Comparison of ENCODE assay signal across 9 mouse cellular contexts in the genomic region with DNA sequence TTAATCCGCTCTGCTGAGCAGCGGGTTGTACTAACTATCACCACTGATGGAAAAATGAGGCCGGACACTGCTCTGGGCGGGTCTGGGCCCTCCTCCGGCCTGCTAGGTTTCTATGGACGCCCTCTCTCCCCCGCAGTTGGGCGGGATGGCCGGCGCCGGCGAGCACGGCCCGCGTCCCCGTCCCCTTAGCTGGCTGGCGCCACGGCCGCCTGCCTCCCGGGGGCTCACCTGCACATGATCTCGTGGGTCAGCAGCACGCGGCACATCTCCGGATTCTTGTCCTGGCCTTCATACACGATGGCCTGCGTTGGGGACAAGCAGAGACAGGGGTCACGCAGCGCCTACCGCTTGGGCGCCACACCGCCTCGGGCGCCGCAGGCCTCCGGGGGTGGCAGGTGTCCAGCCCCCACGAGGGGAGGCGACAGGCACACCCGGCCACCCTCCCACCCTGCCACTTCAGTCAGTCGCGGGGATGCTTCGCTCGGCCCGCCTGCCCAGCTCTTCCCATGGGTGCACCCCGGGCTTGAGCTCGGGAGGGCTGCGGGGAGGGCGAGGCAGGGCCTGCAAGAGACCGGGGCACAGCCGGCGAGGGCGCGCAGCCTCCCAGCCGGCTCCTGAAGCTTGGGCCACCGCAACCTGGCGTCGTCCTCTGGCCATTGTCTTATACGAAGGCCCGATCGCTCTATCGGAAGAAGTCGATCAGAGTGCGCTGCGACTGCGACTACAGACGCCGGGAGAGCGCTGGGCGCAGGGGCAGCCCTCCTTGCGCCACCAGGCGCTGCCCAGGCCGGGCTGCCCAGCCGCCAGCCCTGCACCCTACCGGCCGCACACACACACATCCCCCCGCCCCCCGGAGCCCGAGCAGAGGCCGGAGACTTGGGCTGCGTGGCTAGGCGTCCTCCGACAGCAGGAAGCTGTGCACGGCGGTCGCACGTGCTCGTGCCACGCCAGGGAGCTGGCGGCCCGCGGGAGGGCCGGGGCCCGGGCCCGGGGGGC. TPM values are rescaled to one million over a fixed set of nuclear protein-coding genes. Genes with fewer than 3 reads are reported as not detected.
DNase-seq lines count a peak whose midpoint lies in the region; ATAC-seq lines count a peak whose summit lies in the region.
"Had no signal": no experiment of that assay in that cellular context is flagged by ENCODE, and none has a peak within 500 bp of the region (broad histone marks: within the 10 kb centered on the region; RNA-seq: fewer than 3 reads in every experiment).

No protein-coding gene starts in this region.

- intact Hi-C loops in left cerebral cortex, postnatal 25 days (cut with DNase I), result loop anchor here (5.0 kb wide), 3 partner anchors 57 to 482 kb away; no protein-coding TSS in a partner anchor

- peaks cover 71% of the 10 kb centered on the region for H3K27me3 ChIP-seq in kidney, embryonic 14.5 days (ENCODE audit: control insufficient read depth, insufficient read depth, low read length)
- peaks cover 33% of the 10 kb centered on the region for H3K27me3 ChIP-seq in embryonic facial prominence, embryonic 14.5 days (replicated peaks; ENCODE audit: control insufficient read depth, insufficient read depth, low read length)
- peaks cover 98% of the 10 kb centered on the region for H3K27me3 ChIP-seq in hindbrain, embryonic 10.5 days (ENCODE audit: insufficient read depth, poor library complexity, severe bottlenecking)
- peaks cover 32% of the 10 kb centered on the region for H3K27me3 ChIP-seq in midbrain, embryonic 13.5 days

- no peak overlapping the region for H3K27ac ChIP-seq in kidney, embryonic 14.5 days (ENCODE audit: low read depth, low read length)
- H3K27ac ChIP-seq in embryonic facial prominence, embryonic 14.5 days (replicated peaks; ENCODE audit: low read depth, low read length), result peak overlapping the region; percentile 87
- H3K27ac ChIP-seq in hindbrain, embryonic 10.5 days, result peak overlapping the region; percentile 89
- peak overlapping the region; percentile 98 for H3K27ac ChIP-seq in midbrain, embryonic 13.5 days

- peak overlapping the region; percentile 54 for H3K4me3 ChIP-seq in kidney, embryonic 14.5 days (ENCODE audit: low read length)
- H3K4me3 ChIP-seq in embryonic facial prominence, embryonic 14.5 days (ENCODE audit: low read depth, low read length), result peak overlapping the region; percentile 77
- peak overlapping the region; percentile 79 for H3K4me3 ChIP-seq in hindbrain, embryonic 10.5 days
- H3K4me3 ChIP-seq in midbrain, embryonic 13.5 days (replicated peaks), result peak overlapping the region; percentile 78

- no peaks in the 10 kb centered on the region for H3K9me3 ChIP-seq in kidney, embryonic 14.5 days (ENCODE audit: control insufficient read depth, low read length)
- H3K9me3 ChIP-seq in embryonic facial prominence, embryonic 14.5 days (ENCODE audit: control insufficient read depth, low read length), result no peaks in the 10 kb centered on the region
- H3K9me3 ChIP-seq in hindbrain, embryonic 10.5 days, result no peaks in the 10 kb centered on the region
- no peaks in the 10 kb centered on the region for H3K9me3 ChIP-seq in midbrain, embryonic 13.5 days

- under 1% methylated on average over 84 of the region's 93 CpGs for WGBS in kidney, embryonic 14.5 days
- WGBS in embryonic facial prominence, embryonic 14.5 days, result 2% methylated on average over 66 of the region's 93 CpGs
- WGBS in hindbrain, embryonic 10.5 days, result 1% methylated on average over 93 of the region's 93 CpGs
- WGBS in midbrain, embryonic 13.5 days, result 1% methylated on average over 86 of the region's 93 CpGs

- no peaks in the 10 kb centered on the region for H3K36me3 ChIP-seq in kidney, embryonic 14.5 days (ENCODE audit: control insufficient read depth, insufficient read depth, low read length)
- H3K36me3 ChIP-seq in embryonic facial prominence, embryonic 14.5 days (ENCODE audit: control insufficient read depth, insufficient read depth, low read length), result 0 out of 2 replicates have a peak, but pooled peaks cover 3% of the 10 kb centered on the region
- peaks cover 18% of the 10 kb centered on the region for H3K36me3 ChIP-seq in hindbrain, embryonic 10.5 days
- 0 out of 2 replicates have a peak, but pooled peaks cover 2% of the 10 kb centered on the region for H3K36me3 ChIP-seq in midbrain, embryonic 13.5 days

- no peak for DNase-seq in kidney, postnatal 14 days
- no peak for DNase-seq in embryonic facial prominence, embryonic 14.5 days (ENCODE audit: low spot score)
- DNase-seq in hindbrain, embryonic 10.5 days (ENCODE audit: low spot score), result peak; percentile 71
- DNase-seq in left cerebral cortex, postnatal 25 days (ENCODE audit: low spot score in 2 of 2), result no peak
- DNase-seq in layer of hippocampus, adult 9-10 months (ENCODE audit: low spot score), result no peak

- H3K4me2 ChIP-seq in kidney, embryonic 14.5 days (replicated peaks; ENCODE audit: low read depth, low read length), result peak overlapping the region; percentile 61
- peak overlapping the region; percentile 84 for H3K4me2 ChIP-seq in embryonic facial prominence, embryonic 14.5 days (ENCODE audit: low read depth, low read length)
- peak overlapping the region; percentile 77 for H3K4me2 ChIP-seq in midbrain, embryonic 13.5 days (replicated peaks)

- H3K9ac ChIP-seq in kidney, embryonic 14.5 days (ENCODE audit: low read depth, low read length), result peak overlapping the region; percentile 53; the same call in 1 of the 2 replicates
- H3K9ac ChIP-seq in embryonic facial prominence, embryonic 14.5 days (ENCODE audit: low read depth, low read length), result peak overlapping the region; percentile 91
- H3K9ac ChIP-seq in midbrain, embryonic 13.5 days (replicated peaks), result peak overlapping the region; percentile 87

- ATAC-seq in kidney, embryonic 14.5 days (ENCODE audit: low FRiP score, low TSS enrichment), result peak; percentile 56; the same call in 1 of the 2 replicates
- ATAC-seq in embryonic facial prominence, embryonic 14.5 days (ENCODE audit: low read depth), result no peak
- ATAC-seq in midbrain, embryonic 13.5 days, result peak; percentile 35
- ATAC-seq in erythroblast, adult 5-6 weeks (replicated peaks; ENCODE audit: low FRiP score, poor library complexity, severe bottlenecking), result no peak

- H3K4me1 ChIP-seq in kidney, embryonic 14.5 days (ENCODE audit: control insufficient read depth, insufficient read depth, low read length), result peaks cover 19% of the 10 kb centered on the region
- peaks cover 13% of the 10 kb centered on the region; the same call in 1 of the 2 replicates for H3K4me1 ChIP-seq in embryonic facial prominence, embryonic 14.5 days (ENCODE audit: control insufficient read depth, insufficient read depth, low read length)
- peaks cover 73% of the 10 kb centered on the region for H3K4me1 ChIP-seq in hindbrain, embryonic 10.5 days (replicated peaks)
- H3K4me1 ChIP-seq in midbrain, embryonic 13.5 days (replicated peaks), result peaks cover 60% of the 10 kb centered on the region

RNA-seq across cellular contexts. Expression of a gene that starts 4.9 kb away (rescaled TPM):
- polyA plus RNA-seq in kidney, embryonic 14.5 days (2014; fragmentation: Nextera tagmentation; extraction: Ambion mirVana), result 1.8 and 2.3 TPM in 2 replicates
- 7.4 and 9.1 TPM in 2 replicates for polyA plus RNA-seq in embryonic facial prominence, embryonic 14.5 days (2014; fragmentation: Nextera tagmentation; extraction: Ambion mirVana)
- polyA plus RNA-seq in hindbrain, embryonic 10.5 days (2016; fragmentation: Nextera tagmentation; extraction: Ambion mirVana), result 5.7 and 7.4 TPM in 2 replicates
- polyA plus RNA-seq in midbrain, embryonic 13.5 days (2015; fragmentation: Nextera tagmentation; extraction: Ambion mirVana), result 18.1 and 18.2 TPM in 2 replicates
- 0.84 TPM in 1 of 2 replicates, not detected in the other for total RNA-seq in erythroblast, adult 5-6 weeks (2015; ENCODE audit: low replicate concordance)
- total RNA-seq in erythroblast, adult 5-6 weeks (2017; ENCODE audit: low replicate concordance), result 0.17 TPM in 1 of 2 replicates, not detected in the other
- under 1 TPM; 0.78 to 0.85 TPM for total RNA-seq in left cerebral cortex, postnatal 25 days (2021)
- total RNA-seq: hematopoietic stem cell, adult 5-6 weeks had no signal

Comparison
In these comparisons a context has a peak if more than half of its experiments do, and no peak if none do; other contexts are left out.
1. ATAC-seq: peak in kidney, embryonic 14.5 days (single experiment) and midbrain, embryonic 13.5 days (single experiment); none in embryonic facial prominence, embryonic 14.5 days (single experiment) and erythroblast, adult 5-6 weeks (single experiment).
2. Peak in every context shown above with its lines, with median percentiles within 50 percentile points of each other: H3K4me2 ChIP-seq, H3K4me3 ChIP-seq and H3K9ac ChIP-seq.